Mouse (Mus musculus) gastrocnemius, adult 8-10 months (tissue): ENCODE measurements around the gene Syne1. TPM values are rescaled to one million over a fixed set of nuclear protein-coding genes. Genes with fewer than 3 reads are reported as not detected.

Source experiments
- DNase-seq, 2 experiments: peaks; one replicate each; pipeline ENCODE4 v3.0.0; 2022; ENCODE audit warnings: low spot score in 2 of 2
- total RNA-seq, 4 experiments: library from RNA; stranded (reverse); gene quantifications; 2 replicates each; pipeline ENCODE4 v1.2.4; 2022

Syne1 gene
- total RNA-seq, 4 experiments from 2014 or later, result 46.7 to 73.1 (median 66.3) TPM

- DNase-seq, result no peak
Observed at GRCm38 (mm10) chr10:5163286-5163685, 388.0 kb downstream of the Syne1 start.

DNA sequence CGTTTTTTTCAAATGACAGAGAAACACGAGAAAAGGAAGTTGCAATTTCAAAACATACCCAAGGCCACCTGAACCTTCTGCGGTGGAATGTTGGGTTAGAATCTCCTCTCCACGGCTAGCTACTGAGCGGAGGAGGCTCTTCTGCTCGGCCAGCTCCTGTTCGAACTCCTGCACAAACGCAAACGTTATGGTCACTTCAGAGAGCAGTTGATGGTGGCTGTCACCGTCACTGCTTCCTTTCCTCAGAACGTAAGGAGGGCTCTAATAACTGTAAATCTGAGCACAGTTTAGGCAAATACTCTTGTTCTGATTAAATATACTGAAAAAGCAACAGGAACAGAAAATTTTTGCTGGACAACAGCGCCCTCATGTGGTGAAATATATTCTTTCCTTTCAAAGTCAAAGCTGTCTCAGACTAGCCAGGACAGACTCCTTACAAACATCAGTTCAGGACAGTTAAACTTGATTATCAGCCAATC is 389.8 kb downstream of the Syne1 start:
- DNase-seq, result no peak

DNA sequence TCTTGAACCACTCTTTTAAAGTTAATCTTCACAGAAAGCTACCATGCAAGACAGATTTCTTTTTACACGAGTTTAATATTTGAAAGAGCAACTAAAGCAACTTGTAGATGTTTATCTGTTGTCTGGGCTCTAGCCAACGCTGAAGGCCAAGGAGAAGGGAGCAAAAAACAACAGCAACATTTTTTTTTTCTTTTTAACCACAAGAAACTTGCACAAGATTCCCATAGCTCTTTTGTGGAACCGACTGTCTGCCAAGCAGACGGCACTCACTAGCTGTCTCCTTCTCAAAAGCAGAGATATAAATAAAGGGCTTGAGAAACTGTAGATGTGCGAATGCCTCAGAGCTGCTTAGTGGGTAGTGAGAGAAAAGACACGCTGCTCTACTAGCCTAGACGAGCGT is 391.6 kb downstream of the Syne1 start:
- DNase-seq, result no peak

DNA sequence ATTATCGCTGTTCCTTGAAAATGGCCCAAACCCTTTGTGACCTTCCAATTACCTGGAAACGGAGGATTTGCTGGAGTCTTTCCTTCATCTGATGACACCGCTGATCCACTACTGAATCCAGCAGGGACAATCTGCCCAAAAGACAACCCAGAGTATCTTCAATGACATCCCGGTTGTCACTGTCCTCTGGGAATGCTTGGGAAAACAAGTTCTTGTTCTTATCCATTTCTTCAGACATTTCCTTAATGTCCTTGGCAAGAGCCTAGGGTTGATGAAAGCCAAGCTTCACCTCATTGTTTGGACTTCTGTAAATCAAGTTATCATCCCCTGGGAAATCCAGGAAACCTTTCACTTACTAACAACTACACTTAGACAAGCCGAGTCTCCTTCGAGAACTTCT is 398.2 kb downstream of the Syne1 start:
- DNase-seq, result no peak

- no peak for DNase-seq
Observed at GRCm38 (mm10) chr10:5141471-5141870, 409.8 kb downstream of the Syne1 start.

DNA sequence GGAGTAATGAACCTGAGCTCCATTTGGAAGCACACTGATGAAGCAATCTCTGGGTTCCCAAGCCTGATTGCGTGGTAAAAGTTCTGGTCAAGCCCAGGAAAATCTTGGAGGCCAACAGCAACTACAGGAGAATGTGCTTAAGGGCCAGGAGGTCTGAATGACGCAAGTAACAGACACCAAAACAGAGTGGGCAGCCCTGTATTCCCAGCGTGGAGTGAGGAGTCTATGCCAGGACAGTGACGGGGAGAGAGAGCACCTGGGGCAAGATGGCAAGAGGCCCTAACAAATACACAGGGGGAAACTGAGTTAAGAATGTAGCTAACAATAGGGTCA is 411.4 kb downstream of the Syne1 start:
- no peak for DNase-seq

DNA sequence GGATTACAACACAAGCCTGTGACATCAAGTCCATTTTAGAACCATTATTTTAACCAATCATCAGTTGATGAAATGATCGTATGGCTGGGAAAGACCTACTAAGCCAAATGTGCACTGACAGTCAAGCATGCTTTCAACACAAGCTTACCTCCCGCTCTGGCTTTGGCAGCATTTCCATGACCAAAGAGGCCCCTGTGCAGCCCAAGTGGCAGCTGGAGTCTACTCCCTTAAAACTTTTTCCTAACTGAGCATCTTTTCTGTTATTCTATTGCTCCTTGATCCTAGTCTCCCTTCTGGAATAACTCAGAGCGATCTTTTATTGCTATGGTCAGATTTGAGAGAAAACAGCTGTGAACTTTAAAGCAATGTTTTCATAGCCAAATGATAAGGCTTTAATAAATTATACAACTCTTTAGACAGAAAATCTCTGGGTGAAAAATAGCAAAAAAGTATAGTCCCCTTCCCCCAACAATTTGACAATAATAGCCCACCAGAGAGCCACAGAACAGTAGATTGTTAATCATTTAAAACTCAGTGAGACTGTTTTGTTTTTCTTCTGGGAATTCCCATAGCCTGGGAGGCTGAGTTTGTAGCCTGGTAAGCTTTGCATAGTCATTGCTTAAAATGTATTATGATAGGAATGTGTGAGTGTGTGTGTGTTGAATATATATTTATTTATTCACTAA is 411.9 kb downstream of the Syne1 start:
- DNase-seq, result no peak

GRCm38 (mm10) chr10:5132050-5132449 is 419.2 kb downstream of the Syne1 start:
- no peak for DNase-seq

DNA sequence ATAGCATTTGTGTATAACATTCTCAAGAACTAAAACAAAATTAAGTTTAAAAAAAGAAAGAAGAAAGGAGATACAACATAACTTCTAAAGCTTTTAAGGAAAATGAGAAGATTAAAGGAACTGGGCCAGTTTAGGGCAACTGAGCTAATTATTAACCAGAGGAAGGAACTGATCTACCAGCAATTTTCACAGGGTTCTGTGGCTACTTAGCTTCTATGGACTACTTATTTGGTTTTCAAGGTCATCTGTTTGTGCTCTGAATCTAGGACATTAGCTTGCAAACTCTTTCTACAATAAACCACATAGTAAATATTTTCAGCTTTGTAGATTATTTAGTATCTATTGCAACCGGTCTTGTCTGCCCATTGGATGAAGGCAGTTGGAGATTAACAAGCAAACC is 420.8 kb downstream of the Syne1 start:
- DNase-seq, result no peak

DNA sequence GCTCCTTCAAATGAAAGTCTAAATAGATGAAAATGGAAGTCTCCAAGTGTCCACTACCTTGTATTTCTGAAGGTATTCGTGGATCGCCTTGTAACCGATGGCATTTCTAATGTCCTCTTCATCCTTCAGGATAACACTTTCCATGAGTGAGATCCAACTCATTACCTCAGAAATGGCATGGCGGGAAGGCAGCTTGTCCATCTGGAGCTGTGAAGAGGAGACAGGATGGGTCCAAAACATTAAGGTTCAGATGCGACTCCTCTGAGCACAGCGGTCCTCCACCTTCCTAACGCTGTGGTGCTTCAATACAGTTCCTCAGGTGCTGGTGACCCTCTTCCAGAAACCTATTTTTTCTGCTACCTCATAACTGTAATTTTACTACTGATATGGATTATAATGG is 426.5 kb downstream of the Syne1 start:
- DNase-seq, result no peak

DNA sequence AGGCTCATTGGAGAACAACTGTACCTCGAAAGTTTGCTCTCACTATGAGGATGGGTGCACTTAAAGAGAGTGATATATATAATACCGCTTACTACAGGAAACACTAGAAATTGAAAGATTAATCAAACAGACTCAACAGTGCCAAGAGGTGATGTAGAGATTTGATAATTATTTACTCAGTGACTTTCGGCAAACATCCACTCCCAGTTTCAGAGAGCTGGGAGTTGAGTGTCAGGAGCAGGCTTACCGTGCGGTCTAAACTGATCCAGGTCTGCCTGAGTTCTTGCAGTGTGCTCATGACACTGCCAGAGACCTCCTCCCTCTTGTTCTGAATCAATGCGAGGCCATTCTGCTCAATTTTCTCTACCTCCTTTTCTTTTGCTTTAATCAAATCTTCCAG is 434.6 kb downstream of the Syne1 start:
- no peak for DNase-seq

DNA sequence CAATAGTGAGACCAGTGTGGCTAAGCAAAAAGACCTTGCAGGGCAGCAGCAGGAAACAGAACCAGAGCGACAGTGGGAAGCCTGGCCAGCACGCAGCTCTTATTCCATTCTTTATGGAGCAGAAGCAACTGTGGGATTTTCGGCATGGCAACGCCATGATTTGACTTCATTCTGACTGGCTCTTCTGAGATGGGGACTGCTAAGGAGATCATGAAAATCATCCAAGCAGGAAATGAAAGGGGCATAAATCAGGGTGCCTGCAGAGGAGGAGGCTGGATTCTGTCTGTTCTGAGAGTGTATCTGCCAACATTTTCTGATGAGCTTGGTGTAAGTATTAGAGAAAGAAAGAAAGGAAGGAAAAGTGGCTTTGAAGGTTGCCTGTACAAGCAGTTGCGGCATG is 435.1 kb downstream of the Syne1 start:
- no peak for DNase-seq

DNA sequence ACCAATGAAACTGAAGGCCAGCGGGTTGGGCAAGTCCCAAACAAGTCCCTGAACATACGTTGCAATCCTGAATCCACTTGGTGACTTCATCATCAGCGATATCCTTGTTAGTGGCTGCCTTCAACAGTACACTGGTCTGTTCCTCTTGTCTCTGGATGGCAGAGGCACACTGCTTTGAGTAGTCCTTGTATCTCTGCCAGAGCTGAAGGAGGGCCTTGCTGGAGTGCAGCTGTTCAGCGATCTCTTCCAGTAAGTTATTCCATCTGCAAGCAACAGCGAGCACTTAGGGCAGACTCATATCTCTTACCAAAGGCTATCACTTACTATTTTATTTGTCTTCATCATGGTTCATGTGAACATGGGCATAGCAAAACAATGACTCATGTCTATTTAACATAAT is 440.5 kb downstream of the Syne1 start:
- peak; percentile 3 to 22 for DNase-seq

- DNase-seq, result no peak
Observed at GRCm38 (mm10) chr10:5097754-5098137, 453.5 kb downstream of the Syne1 start.

DNA sequence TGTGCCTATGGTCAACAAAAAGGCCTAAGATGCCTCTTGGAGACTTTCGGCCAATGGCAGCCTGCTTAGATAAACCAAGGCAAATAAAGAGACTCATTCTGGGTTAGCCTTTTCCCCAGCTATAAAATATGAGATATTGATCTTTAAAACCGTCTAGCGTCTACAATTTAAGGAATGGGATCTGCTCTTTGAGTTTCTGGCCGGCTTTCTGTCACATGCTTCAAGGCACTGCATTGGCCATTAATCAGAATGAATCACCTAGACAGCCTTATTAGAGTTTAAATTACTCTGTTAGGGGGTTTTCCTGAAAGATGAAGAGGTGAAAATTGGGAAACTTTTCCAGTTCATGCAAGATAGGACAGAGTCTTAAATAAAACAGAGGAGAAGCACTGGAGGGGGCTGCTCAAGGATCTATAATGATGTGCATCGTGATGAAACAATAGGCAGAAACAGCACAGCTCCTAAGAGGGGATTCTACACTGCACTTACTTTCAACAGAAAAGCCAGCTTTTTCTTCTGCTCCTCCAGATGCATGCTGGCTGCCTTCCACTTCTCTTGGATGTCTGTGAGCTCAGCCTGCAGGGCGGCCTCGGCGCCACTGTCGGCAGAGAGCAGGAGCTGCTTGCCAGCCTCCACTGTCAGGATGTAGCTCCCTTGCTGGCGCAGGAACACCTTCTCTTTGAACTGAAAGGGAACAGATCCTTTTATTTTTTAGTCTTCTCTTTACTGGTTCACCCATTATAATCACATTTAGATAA is 454.1 kb downstream of the Syne1 start:
- peak; percentile 14 to 40 for DNase-seq

DNA sequence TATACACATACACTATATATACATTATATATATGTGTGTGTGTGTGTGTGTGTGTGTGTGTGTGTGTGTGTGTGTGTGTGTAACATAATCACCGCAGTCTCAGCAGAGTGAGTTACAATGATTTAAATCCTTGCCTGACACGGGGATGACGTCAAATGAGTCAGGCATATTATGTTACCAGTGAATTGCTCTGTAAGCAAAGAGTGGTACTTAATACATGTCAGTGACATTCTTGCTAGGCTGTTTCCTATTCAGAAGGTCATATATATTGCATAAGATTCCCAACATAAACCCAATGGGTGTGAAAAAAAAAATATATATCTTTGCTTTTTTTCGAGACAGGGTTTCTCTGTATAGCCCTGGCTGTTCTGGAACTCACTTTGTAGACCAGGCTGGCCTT is 462.1 kb downstream of the Syne1 start:
- no peak for DNase-seq

DNA sequence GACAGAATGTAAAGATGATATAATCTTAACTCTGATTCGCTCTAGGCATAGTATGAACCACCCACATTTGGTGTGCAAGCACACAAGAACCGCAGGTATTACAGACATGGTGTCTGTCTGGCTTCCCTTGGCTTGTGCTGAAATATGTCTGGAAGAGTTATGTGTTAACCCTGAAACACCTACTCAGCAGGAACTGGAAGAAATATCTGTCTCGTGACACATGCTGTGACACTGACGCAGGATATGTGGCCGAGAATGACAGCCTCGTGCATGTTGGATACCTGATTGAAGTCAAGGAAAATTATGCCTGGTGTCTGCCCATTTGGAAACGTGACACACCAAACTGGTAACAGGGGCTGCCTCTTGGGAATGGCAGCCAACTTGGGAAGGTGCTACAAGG is 463.9 kb downstream of the Syne1 start:
- no peak for DNase-seq

DNA sequence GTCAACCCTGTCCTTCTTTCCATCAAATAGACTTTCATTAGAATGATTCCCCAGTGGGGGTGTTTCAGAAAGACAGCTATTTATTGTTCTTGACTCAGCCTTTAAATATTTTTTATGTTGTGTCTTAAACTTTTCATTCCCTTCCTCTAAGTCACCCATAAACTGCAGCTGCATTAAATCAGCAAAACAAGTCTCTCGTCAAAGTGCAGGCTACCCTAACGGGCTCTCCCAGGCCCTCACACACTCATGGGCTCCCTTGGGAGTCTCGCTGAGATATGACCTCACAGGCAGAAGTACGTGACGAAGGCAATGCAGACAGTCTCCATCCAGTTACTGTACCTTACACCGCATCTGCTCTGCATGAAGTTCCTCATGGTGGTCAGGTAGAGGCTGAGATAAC is 465.0 kb downstream of the Syne1 start:
- no peak for DNase-seq

DNA sequence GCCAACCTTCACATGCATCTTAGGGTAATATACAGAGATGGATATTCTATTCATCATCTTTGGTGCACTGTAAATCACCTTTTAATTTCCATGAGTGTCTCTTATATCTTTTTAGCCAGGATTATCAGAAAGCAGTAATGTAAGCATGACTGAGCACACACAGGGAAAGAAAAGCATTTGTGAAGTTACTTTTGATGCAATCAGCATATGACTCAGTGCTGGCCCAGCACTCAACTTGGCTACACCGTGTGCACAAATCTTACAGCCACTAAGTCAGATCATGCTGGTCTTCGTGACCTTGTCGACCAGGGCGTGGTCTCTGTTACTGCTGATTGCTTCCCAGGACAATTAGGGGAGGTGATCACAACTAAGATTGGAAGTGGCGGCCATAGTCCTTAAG is 465.5 kb downstream of the Syne1 start:
- no peak for DNase-seq

- DNase-seq, result no peak
Observed at GRCm38 (mm10) chr10:5083716-5084115, 467.6 kb downstream of the Syne1 start.

- peak; percentile 8 to 51 for DNase-seq
Observed at GRCm38 (mm10) chr10:5079945-5080468, 471.3 kb downstream of the Syne1 start.

GRCm38 (mm10) chr10:5075724-5076123 is 475.6 kb downstream of the Syne1 start:
- DNase-seq, result no peak

- no peak for DNase-seq
Observed at GRCm38 (mm10) chr10:5072054-5072453, 479.2 kb downstream of the Syne1 start.
